In genomic region chr7:4146241-4147180, GRCm38 (mm10) we compare ENCODE assay signal across 14 mouse cellular contexts. TPM values are rescaled to one million over a fixed set of nuclear protein-coding genes. Genes with fewer than 3 reads are reported as not detected.
DNase-seq lines count a peak whose midpoint lies in the region; ATAC-seq and TF ChIP-seq lines count a peak whose summit lies in the region.
"Had no signal": no experiment of that assay in that cellular context is flagged by ENCODE, and none has a peak within 500 bp of the region (broad histone marks: within the 10 kb centered on the region; RNA-seq: fewer than 3 reads in every experiment).

No protein-coding gene starts in this region.

- TF ChIP-seq CTCF in ES-Bruce4 (IDR thresholded peaks at IDR 0.05; ENCODE audit: low read depth, low read length): no peak
- no peak for TF ChIP-seq CTCF in intestine, postnatal 0 days (IDR thresholded peaks at IDR 0.05; ENCODE audit: low read depth)

- no peaks in the 10 kb centered on the region for H3K4me1 ChIP-seq in ES-Bruce4 (ENCODE audit: control insufficient read depth, insufficient read depth, low read length)
- H3K4me1 ChIP-seq in intestine, postnatal 0 days (replicated peaks; ENCODE audit: control insufficient read depth, insufficient read depth, low read length): peaks cover 7% of the 10 kb centered on the region
- H3K4me1 ChIP-seq in forebrain, embryonic 14.5 days (ENCODE audit: control insufficient read depth, insufficient read depth, low read length): peaks cover 10% of the 10 kb centered on the region; the same call in 1 of the 2 replicates

- H3K4me3 ChIP-seq in ES-Bruce4 (ENCODE audit: low read depth, low read length): 0 out of 2 replicates have a peak overlapping the region, but pooled peaks have one; percentile 6
- no peak overlapping the region for H3K4me3 ChIP-seq in intestine, postnatal 0 days (ENCODE audit: low read depth, low read length)
- H3K4me3 ChIP-seq in forebrain, embryonic 14.5 days (ENCODE audit: low read depth, low read length): no peak overlapping the region
- H3K4me3 ChIP-seq: embryonic facial prominence, embryonic 13.5 days; forebrain, embryonic 12.5 days; heart, embryonic 13.5 days; hindbrain, embryonic 15.5 days; neural tube, embryonic 15.5 days had no signal

- TF ChIP-seq POLR2A in ES-Bruce4 (IDR thresholded peaks at IDR 0.05; ENCODE audit: insufficient read depth, low read length): no peak

- no peak for ATAC-seq in intestine, postnatal 0 days
- no peak for ATAC-seq in forebrain, embryonic 14.5 days

- H3K9me3 ChIP-seq in ES-Bruce4 (replicated peaks; ENCODE audit: control insufficient read depth, insufficient read depth, low read length, poor library complexity, severe bottlenecking): no peaks in the 10 kb centered on the region
- no peaks in the 10 kb centered on the region for H3K9me3 ChIP-seq in intestine, postnatal 0 days (ENCODE audit: control insufficient read depth)
- no peaks in the 10 kb centered on the region for H3K9me3 ChIP-seq in forebrain, embryonic 14.5 days (replicated peaks; ENCODE audit: control insufficient read depth, low read length)
- H3K9me3 ChIP-seq: embryonic facial prominence, embryonic 13.5 days; forebrain, embryonic 12.5 days; heart, embryonic 13.5 days; hindbrain, embryonic 15.5 days; neural tube, embryonic 15.5 days had no signal

- H3K36me3 ChIP-seq in ES-Bruce4 (ENCODE audit: control insufficient read depth, insufficient read depth, low read length, poor library complexity, severe bottlenecking): peaks cover 51% of the 10 kb centered on the region
- peaks cover 62% of the 10 kb centered on the region for H3K36me3 ChIP-seq in intestine, postnatal 0 days (ENCODE audit: control insufficient read depth, insufficient read depth)
- H3K36me3 ChIP-seq in forebrain, embryonic 14.5 days (ENCODE audit: control insufficient read depth, insufficient read depth, low read length): peaks cover 70% of the 10 kb centered on the region

- TF ChIP-seq EP300 in ES-Bruce4 (IDR thresholded peaks at IDR 0.05; ENCODE audit: insufficient read depth, low read depth, low read length): no peak

- peak overlapping the region; percentile 88 for H3K4me2 ChIP-seq in intestine, postnatal 0 days (replicated peaks; ENCODE audit: low read depth)
- H3K4me2 ChIP-seq in forebrain, embryonic 14.5 days (ENCODE audit: low read length): no peak overlapping the region
- H3K4me2 ChIP-seq: embryonic facial prominence, embryonic 13.5 days; forebrain, embryonic 12.5 days; heart, embryonic 13.5 days; hindbrain, embryonic 15.5 days; neural tube, embryonic 15.5 days had no signal

- DNase-seq in cerebellum, adult 11-12 months: peak; percentile 58
- no peak for DNase-seq in cerebellum, adult 11 months
- DNase-seq in left cerebral cortex, postnatal 25 days (ENCODE audit: low spot score in 2 of 2): peak; percentile 5 to 10
- DNase-seq in left cerebral cortex, adult 9 months (ENCODE audit: low spot score in 2 of 2): no peak
- DNase-seq in kidney, adult 11 months: no peak
- DNase-seq in forebrain, embryonic 14.5 days (ENCODE audit: low spot score): no peak

- intact Hi-C loops in left cerebral cortex, postnatal 25 days (cut with DNase I): loop anchor here (5.0 kb wide), 3 partner anchors 119 to 454 kb away; partner anchors contain the start of genes Mboat7 and Tsen34

- H3K27me3 ChIP-seq in ES-Bruce4 (ENCODE audit: control insufficient read depth, insufficient read depth, low read length, poor library complexity, severe bottlenecking): no peaks in the 10 kb centered on the region
- H3K27me3 ChIP-seq in intestine, postnatal 0 days (replicated peaks; ENCODE audit: control insufficient read depth, insufficient read depth, low read length): no peaks in the 10 kb centered on the region
- peaks cover 14% of the 10 kb centered on the region for H3K27me3 ChIP-seq in forebrain, embryonic 14.5 days (replicated peaks; ENCODE audit: control insufficient read depth, insufficient read depth, low read length)

- WGBS in intestine, postnatal 0 days: 76% methylated on average over 23 of the region's 23 CpGs
- WGBS in forebrain, embryonic 14.5 days: 95% methylated on average over 23 of the region's 23 CpGs

- peak overlapping the region; percentile 25 for H3K9ac ChIP-seq in ES-Bruce4 (ENCODE audit: low read depth, poor library complexity, severe bottlenecking)
- 0 out of 2 replicates have a peak overlapping the region, but pooled peaks have one; percentile 7 for H3K9ac ChIP-seq in intestine, postnatal 0 days (ENCODE audit: low read depth, low read length)
- H3K9ac ChIP-seq in forebrain, embryonic 14.5 days (ENCODE audit: low read length): no peak overlapping the region
- H3K9ac ChIP-seq: embryonic facial prominence, embryonic 13.5 days; forebrain, embryonic 12.5 days; heart, embryonic 13.5 days; hindbrain, embryonic 15.5 days; neural tube, embryonic 15.5 days had no signal

- no peak overlapping the region for H3K27ac ChIP-seq in ES-Bruce4 (ENCODE audit: insufficient read depth, low read length)
- peak overlapping the region; percentile 100 for H3K27ac ChIP-seq in intestine, postnatal 0 days (ENCODE audit: low read depth, low read length)
- no peak overlapping the region for H3K27ac ChIP-seq in forebrain, embryonic 14.5 days (ENCODE audit: low read depth, low read length)
- H3K27ac ChIP-seq: embryonic facial prominence, embryonic 13.5 days; forebrain, embryonic 12.5 days; heart, embryonic 13.5 days; hindbrain, embryonic 15.5 days; neural tube, embryonic 15.5 days had no signal

RNA-seq across cellular contexts. Expression of gene Leng9, which starts 3.7 kb away (rescaled TPM):
- total RNA-seq in left cerebral cortex, postnatal 25 days (2021): 1 to 10 TPM; 6.8 to 7.2 TPM
- 0.53 and 0.73 TPM in 2 replicates for polyA plus RNA-seq in ES-Bruce4 (2011; ENCODE audit: insufficient read depth, insufficient read length, low read depth, missing spikeins)
- 14.1 and 16.0 TPM in 2 replicates for polyA plus RNA-seq in intestine, postnatal 0 days (2015; fragmentation: Nextera tagmentation; extraction: Ambion mirVana)
- 3.1 and 3.9 TPM in 2 replicates for polyA plus RNA-seq in forebrain, embryonic 14.5 days (2014; fragmentation: Nextera tagmentation; extraction: Ambion mirVana)

RNA-seq across cellular contexts. Expression of gene Leng8, which starts 9.7 kb away (rescaled TPM):
- 100 to 1,000 TPM; 120 to 142 TPM for total RNA-seq in left cerebral cortex, postnatal 25 days (2021)
- polyA plus RNA-seq in ES-Bruce4 (2011; ENCODE audit: insufficient read depth, insufficient read length, low read depth, missing spikeins): 96.3 and 98.5 TPM in 2 replicates
- 13.8 and 15.2 TPM in 2 replicates for polyA plus RNA-seq in intestine, postnatal 0 days (2015; fragmentation: Nextera tagmentation; extraction: Ambion mirVana)
- 43.0 and 59.2 TPM in 2 replicates for polyA plus RNA-seq in forebrain, embryonic 14.5 days (2014; fragmentation: Nextera tagmentation; extraction: Ambion mirVana)

RNA-seq across cellular contexts. Expression of gene Cdc42ep5, which starts 18.1 kb away (rescaled TPM):
- 1 to 10 TPM; 1.4 to 1.9 TPM for total RNA-seq in left cerebral cortex, postnatal 25 days (2021)
- polyA plus RNA-seq in ES-Bruce4 (2011; ENCODE audit: insufficient read depth, insufficient read length, low read depth, missing spikeins): 28.1 and 33.8 TPM in 2 replicates
- 120 and 126 TPM in 2 replicates for polyA plus RNA-seq in intestine, postnatal 0 days (2015; fragmentation: Nextera tagmentation; extraction: Ambion mirVana)
- polyA plus RNA-seq in forebrain, embryonic 14.5 days (2014; fragmentation: Nextera tagmentation; extraction: Ambion mirVana): 5.6 and 5.9 TPM in 2 replicates
- total RNA-seq: MEL had no signal

RNA-seq across cellular contexts. Expression of gene Ttyh1, which starts 27.3 kb away (rescaled TPM):
- total RNA-seq in left cerebral cortex, postnatal 25 days (2021): 100 to 1,000 TPM; 743 to 807 TPM
- polyA plus RNA-seq in ES-Bruce4 (2011; ENCODE audit: insufficient read depth, insufficient read length, low read depth, missing spikeins): 22.1 and 25.0 TPM in 2 replicates
- 2.6 and 3.7 TPM in 2 replicates for polyA plus RNA-seq in intestine, postnatal 0 days (2015; fragmentation: Nextera tagmentation; extraction: Ambion mirVana)
- 61.6 and 68.0 TPM in 2 replicates for polyA plus RNA-seq in forebrain, embryonic 14.5 days (2014; fragmentation: Nextera tagmentation; extraction: Ambion mirVana)

Comparison
In these comparisons a context has a peak if more than half of its experiments do, and no peak if none do; other contexts are left out.
1. DNase-seq: peak in cerebellum, adult 11-12 months (single experiment) and left cerebral cortex, postnatal 25 days (2 of 2); none in cerebellum, adult 11 months (single experiment), left cerebral cortex, adult 9 months (0 of 2), kidney, adult 11 months (single experiment) and forebrain, embryonic 14.5 days (single experiment).